Mouse (Mus musculus): Measurements from ENCODE around the gene Rpl36. TPM values are rescaled to one million over a fixed set of nuclear protein-coding genes. Genes with fewer than 3 reads are reported as not detected.

Gene Rpl36
- total RNA-seq (2017) = 1,204 to 1,236 TPM (median 1,232 TPM) in 3 replicates

DNA sequence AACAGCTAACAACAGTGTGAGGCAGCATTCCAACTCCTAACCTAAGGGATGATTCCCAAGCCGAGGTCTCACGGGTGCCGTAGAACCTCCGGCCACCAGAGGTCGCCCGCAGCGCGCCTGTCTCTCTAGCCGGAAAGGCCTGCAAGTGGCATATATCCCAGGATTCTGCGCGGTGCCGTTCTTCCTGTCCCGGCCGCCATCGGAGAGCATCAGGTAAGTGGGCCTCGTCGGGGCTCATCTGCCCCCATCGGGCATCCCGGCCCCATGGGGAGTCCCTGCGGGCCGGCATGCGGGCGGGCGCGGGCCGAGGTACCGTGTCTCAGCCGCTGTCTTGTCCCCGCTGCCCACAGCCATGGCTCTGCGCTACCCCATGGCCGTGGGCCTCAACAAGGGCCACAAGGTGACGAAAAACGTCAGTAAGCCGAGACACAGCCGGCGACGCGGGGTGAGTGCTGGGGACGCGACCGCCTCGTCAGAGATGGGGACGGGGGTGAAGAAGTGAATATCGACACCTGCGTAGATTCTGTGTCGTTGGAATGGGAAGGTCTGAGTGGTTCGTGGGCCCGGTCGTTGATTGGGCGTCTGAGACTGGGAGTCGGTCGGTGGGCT, at the start of gene Rpl36:
Gene Rpl36, plus strand, starts transcription at position 181 of the 609 bp plus-strand sequence.
- peak; percentile 75 for ATAC-seq (replicated peaks; ENCODE audit: insufficient number of reproducible peaks, low FRiP score, low TSS enrichment, poor library complexity, severe bottlenecking)

DNA sequence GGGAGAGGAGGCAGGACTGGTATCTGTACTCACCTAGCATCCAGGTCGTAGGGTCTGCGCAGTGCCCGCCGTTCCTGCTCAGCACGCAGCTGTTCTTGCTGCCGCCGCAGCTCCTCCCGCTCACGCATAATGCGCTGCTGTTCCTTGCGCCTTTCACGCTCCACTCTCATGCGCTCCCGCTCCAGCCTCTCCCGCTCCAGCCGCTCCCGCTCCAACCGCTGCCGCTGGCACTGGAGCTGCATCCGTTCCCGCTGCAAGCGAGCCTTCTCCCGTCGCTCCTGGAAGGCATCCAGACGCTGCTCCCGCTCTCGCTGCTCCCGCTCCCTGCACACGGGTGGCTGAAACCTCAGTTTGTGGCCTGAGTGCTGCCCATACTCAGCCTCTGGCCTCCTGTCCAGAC, 46.9 kb upstream of the Rpl36 start:
- ATAC-seq (replicated peaks; ENCODE audit: insufficient number of reproducible peaks, low FRiP score, low TSS enrichment, poor library complexity, severe bottlenecking) = no peak

DNA sequence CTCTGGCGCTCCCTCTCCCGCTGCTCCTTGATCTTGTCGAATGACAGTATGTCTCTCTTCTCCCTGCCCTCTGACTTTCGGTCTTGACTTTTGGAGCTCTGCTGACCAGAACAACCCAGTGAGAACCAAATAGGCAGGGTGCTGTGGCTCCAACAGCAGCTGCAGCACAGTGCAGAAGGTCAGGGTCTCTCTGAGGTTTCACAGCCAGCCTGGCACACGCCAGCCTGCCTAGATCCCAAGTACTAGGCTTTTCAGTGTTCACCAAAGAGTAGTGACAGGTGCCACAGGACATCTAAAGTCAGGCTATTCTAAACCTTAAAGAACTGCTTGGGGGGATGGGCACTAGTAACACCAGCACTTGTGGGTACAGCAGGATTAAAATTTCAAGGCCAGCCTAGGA, 46.3 kb upstream of the Rpl36 start:
- ATAC-seq (replicated peaks; ENCODE audit: insufficient number of reproducible peaks, low FRiP score, low TSS enrichment, poor library complexity, severe bottlenecking) = no peak

DNA sequence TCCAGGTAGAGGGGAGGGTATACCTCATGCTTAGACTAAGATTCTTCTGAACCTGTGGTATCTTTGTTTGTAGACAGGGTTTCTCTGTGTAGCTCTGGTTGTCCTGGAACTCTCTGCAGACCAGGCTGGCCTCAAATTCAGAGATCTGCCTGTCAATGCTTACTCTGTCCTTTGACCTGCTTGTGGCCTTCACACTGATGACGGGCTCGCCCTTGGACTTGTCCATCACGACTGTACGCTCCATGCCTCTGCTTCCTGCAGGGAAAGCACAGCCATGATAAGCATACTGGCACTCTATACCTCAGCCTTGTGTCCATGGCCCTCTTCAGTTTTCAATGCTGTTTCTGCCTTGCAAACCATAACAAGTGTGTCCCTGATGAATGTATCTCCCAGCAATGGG, 45.8 kb upstream of the Rpl36 start:
- ATAC-seq (replicated peaks; ENCODE audit: insufficient number of reproducible peaks, low FRiP score, low TSS enrichment, poor library complexity, severe bottlenecking) = no peak

DNA sequence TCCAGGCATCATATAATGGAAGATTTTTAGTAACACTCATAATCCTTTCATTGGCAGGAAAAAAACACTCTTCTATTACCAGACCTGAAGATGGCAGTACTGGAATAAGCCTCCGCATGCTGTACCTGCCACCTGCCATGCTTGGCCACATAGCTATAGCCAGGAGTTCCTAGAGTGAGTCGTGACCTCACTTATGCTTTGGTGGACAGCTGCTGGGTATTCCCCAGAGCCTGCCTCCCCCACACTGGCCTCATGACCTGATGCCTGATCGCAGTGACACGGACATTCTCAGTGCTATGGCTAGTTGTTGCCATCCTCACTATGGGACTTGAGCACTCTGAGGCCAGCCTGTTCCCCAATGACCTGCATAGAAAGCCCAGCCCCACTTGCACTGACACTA, 42.9 kb upstream of the Rpl36 start:
- ATAC-seq (replicated peaks; ENCODE audit: insufficient number of reproducible peaks, low FRiP score, low TSS enrichment, poor library complexity, severe bottlenecking) = no peak

DNA sequence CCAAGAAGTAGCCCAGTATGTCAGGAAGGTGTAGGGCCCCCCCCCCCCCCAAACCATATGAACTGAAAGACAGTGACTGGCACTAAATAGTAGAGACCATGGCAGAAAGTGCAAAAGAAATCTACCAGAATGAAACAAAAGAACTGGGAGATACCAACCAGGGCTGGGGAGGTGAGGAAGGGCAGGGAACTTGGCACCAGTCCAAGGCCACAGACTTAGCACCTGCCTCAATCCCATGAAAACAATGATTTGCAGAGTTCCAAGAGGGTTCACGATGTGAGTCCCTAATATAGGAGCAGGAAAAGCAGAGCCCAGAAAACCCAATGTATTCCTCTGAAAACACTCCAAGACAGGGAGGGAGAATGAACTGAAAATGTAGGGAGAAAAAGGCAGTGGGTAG, 41.1 kb upstream of the Rpl36 start:
- ATAC-seq (replicated peaks; ENCODE audit: insufficient number of reproducible peaks, low FRiP score, low TSS enrichment, poor library complexity, severe bottlenecking) = no peak

DNA sequence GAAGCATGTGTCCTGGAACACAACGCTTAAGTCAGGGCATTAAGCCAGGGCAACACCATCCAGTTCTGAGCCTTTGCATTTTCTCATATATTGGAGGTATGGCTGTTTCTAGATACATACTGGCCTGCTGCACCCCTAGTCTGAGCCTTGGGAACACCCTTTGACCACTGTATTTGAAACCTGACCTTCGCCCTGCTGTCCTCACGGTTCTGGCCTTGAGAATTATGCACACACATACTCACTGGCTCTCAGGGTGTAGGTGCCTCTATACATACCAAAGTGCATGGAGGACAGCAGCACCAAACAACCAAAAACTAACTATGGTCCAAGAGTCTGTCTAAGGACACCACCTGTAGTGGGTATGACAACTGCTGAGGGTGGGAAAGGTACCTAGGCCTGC, 40.3 kb upstream of the Rpl36 start:
- no peak for ATAC-seq (replicated peaks; ENCODE audit: insufficient number of reproducible peaks, low FRiP score, low TSS enrichment, poor library complexity, severe bottlenecking)

DNA sequence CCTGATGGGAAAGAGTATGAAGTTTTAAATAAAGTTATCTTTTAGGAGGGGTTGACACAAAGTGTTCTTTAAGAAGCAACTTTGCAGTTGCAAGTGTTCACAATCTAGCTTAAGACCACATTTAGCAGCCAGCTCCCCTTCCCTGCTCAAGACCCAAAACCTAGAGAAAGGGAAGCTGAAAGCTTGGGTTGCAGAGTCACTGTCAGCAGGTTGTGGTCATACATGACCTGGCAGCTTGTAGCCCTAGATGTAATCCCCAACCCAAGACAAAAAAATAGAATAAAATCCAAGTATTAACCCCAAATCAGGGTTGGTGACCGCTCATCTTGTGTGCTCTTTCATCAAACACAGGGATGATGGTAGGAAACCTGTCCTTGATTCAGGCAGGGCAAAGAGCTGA, 30.1 kb upstream of the Rpl36 start:
- ATAC-seq (replicated peaks; ENCODE audit: insufficient number of reproducible peaks, low FRiP score, low TSS enrichment, poor library complexity, severe bottlenecking) = no peak

DNA sequence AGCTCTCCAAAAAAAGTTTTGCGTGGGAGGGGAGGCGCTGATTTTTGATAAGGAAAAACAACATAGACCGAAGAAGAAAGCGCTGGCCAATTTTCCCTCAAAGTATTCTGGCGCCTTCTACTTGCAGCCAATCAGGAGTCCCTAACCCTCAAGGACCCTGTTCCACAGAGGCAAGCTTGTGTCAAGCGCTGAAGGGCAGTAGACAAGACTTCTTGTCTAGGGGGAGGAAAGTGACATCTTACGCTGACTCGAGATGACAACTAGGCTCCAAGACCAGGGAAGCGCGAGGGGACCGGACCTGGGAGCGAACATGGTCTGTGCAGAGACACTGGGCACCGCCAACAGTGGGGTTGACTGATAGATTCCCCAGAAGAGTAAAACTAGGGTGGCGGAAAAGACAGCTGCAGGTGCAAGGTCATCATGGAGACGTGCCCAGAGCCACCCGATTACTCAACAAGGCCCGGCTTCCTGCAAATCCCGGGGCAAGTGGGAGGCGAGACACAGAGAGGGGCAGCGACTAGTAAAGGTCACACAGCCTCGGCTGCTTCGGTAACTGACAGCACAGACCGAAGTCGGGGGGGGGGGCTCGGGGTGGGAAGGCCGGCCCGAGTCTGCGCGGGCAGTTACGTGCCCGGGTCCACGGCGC, 29.5 kb upstream of the Rpl36 start:
- ATAC-seq (replicated peaks; ENCODE audit: insufficient number of reproducible peaks, low FRiP score, low TSS enrichment, poor library complexity, severe bottlenecking) = 0 out of 2 replicates have a peak, but pooled peaks have one; percentile 18

DNA sequence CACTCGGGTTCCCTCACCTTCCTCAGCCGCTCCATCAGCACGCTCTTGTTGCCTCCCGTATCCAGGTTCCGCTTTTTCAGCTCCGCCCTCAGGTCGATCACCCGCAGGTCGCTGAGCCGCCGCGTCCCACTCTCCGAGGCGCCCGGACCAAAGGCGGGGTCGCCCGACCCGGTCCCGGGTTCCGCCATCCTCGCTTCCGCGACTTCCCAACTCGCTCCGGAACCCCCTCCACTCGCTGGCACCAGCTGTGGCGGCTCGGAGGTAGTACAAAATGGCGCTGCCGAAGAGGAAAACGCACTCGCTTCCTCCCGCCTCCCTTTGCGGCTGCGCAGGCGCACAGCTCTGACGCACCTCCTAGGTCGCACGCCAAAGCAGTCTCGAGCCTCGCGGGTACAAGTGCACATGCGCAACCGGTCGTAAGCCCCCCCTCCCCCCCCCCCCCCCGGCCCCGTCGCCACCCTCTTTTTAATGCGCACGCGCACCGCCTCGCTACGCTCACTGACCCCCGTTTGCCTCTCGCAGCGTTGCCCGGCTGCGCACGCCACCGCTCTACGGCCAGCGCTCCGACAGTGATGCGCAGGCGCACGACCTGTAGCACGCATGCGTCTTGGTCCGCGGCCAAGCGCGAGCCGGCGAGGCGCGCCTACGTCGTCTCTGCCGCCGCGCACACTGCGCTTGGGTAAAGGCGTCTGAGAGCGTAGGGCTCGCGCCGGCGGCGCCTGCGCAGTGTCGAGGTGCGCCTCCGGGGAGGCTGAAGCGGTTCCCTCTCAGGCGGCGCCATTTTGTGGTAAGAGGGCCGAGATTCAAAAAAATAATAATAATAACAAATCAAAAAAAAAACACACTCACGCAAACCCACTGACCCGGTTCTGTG, 28.7 kb upstream of the Rpl36 start, which contains the start of the genes Safb2 and Safb:
Gene Safb2, minus strand, starts transcription at position 329 of the 874 bp plus-strand sequence.
Gene Safb, plus strand, starts transcription at position 569 of the 874 bp plus-strand sequence.
- ATAC-seq (replicated peaks; ENCODE audit: insufficient number of reproducible peaks, low FRiP score, low TSS enrichment, poor library complexity, severe bottlenecking) = peak; percentile 79

DNA sequence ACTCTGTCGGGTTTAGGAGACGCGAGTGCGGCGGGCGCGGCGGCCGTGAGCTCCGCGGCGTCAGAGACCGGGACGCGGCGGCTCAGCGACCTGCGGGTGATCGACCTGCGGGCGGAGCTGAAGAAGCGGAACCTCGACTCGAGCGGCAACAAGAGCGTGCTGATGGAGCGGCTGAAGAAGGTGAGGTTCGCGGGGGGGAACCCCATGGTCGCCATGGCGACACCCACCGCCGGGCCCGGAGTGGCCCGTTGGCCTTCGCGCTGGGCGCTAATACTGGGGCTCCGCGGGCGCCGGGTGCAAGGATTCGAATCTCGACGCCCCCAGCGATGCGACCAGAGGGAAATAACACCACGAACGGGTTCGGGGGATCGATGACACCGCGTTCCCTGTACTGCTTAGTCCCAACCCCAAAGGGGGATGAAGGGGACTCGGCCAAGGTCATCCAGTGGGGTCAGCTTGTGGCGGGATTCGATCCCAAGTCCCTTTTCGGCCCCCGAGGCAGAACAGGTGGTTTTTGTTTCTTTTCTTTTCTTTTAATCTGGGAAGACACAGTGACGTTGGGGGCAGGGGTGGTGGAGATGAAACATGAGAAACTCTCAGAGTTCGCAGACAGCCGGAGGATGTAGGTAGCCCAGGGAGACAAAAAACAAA, 27.9 kb upstream of the Rpl36 start:
- ATAC-seq (replicated peaks; ENCODE audit: insufficient number of reproducible peaks, low FRiP score, low TSS enrichment, poor library complexity, severe bottlenecking) = peak; percentile 20

DNA sequence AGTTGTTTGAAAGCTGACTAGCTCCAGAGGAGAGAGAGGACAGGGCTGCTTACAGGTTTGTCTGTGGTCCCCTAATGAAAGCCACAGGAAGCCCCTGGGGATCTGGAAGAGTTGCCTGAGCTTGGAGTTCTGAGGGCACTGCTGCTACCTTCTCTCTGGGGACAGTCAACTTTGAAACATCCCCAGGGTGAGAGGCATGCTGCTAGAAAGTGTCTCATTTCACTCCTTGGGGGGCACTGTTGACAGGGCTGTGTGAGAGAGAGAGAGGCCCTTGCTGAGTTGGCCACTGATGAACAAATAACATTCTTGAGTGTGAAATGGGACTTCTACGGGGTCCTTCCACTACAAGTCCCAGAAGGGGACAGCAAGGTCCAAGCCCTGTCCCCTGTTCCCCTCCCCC, 25.4 kb upstream of the Rpl36 start:
- ATAC-seq (replicated peaks; ENCODE audit: insufficient number of reproducible peaks, low FRiP score, low TSS enrichment, poor library complexity, severe bottlenecking) = no peak

DNA sequence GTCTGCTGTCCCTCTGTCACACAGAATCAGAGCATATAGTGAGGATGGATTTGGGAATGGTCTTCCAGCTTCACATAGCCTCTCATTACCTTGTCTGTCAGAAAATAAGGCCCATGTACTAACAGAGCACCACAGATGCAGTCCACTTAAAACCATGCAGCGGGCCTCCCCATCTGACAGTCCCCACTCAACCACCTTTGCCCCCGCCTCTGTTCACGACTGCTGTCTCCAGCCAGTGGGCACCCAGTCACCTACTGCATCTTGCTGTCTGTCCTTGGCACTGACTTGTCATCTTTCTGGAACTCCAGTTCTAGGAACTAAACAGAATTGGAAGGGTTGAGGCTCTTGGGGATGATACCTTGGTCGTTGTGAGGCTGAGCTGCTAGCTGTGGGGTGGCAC, 24.3 kb upstream of the Rpl36 start:
- ATAC-seq (replicated peaks; ENCODE audit: insufficient number of reproducible peaks, low FRiP score, low TSS enrichment, poor library complexity, severe bottlenecking) = no peak

DNA sequence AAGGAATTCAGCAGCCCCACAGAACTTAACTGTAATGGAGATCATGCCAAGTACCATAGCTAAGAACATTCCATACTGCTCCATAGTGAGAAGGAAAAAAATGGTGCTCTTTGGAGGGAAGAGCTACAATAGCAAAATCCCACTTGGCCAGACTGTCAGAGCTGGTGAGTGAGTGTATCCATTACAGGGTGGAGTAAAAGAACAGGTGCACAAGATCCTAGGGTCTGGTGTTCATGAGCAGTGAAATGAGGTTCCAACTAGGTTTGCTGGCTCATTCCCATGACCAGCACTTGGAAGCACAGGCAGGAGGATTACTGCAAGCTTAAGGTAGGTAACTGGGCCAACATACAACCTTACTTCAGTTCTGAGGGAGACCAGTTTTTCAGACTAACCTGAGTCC, 20.7 kb upstream of the Rpl36 start:
- ATAC-seq (replicated peaks; ENCODE audit: insufficient number of reproducible peaks, low FRiP score, low TSS enrichment, poor library complexity, severe bottlenecking) = no peak

DNA sequence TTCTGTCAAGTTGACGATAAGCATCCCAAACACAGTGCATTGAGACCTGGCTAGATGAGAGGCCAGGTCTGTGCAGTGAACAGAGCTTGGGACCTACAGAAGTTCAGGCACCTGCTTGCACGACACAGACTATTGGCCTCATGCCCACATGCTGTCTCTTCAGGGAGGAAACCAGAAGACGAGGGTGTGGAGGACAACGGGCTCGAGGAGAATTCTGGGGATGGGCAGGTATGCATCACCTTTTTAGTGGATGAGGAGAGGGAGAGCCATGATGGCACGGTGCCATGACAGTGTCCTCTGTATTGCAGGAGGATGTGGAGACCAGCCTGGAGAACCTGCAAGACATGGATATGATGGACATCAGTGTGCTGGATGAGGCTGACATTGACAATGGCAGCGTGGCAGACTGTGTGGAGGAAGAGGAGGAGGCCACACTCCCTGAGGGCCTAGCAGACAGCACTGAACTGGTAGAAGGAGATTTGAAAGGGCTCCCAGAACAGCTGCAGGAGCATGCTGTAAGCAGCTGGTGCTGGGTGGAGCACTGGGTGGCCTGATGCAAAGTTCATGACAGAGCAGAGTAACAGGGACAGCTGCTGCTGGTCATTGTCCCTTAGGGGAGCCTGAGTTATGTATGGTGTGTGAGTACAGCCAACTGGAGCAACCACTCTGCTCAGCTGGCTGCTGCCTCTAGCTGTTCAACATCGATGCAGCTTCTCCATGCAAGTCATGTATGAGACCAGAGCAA, 19.5 kb upstream of the Rpl36 start:
- ATAC-seq (replicated peaks; ENCODE audit: insufficient number of reproducible peaks, low FRiP score, low TSS enrichment, poor library complexity, severe bottlenecking) = no peak

DNA sequence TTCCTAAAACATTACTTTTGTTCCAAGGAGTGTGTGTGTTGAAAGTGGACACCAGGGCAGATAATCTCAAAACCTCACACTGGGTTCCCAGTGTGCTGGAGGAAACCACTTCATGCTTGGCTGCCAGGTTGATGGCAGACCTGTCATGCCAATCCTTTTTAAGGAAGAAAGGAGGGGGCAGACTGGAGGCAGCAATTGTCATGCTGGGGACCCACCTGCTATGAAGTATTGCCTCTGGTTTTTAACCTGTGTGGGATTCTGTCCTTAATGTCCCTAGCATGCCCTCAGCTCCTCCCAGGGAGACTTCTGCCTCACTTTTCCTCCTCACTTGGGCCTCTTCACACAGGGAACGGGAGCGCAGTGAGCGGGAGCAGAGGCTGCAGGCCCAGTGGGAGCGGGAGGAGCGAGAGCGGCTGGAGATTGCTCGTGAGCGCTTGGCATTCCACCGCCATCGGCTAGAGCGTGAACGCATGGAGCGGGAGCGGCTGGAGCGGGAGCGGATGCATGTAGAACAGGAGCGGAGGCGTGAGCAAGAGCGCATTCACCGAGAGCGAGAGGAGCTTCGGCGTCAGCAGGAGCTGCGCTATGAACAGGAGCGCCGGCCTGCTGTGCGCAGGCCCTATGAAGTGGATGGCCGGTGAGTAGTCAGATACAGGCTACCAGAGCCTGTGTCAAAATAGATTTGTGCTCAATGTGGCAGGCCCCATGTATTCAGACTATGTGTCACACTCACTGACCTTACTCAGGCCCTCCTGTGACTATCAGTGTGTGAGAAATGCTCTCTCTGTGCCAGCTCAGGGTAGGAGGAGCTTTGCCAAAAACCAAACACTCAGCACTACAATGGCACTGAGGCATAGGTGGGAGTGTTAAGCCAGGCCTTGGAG, 9.8 kb upstream of the Rpl36 start:
- ATAC-seq (replicated peaks; ENCODE audit: insufficient number of reproducible peaks, low FRiP score, low TSS enrichment, poor library complexity, severe bottlenecking) = no peak

DNA sequence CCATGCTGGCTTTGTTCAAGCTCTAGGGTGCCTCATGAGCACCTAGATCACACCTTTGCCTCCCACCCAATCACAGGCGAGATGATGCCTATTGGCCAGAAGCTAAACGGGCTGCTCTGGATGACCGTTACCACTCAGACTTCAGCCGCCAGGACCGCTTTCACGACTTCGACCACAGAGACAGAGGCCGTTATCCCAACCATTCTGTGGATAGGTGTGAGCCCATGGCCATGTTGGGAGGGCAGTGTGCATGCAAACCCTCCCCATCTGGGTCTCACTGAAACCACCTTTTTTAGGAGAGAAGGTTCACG, 9.2 kb upstream of the Rpl36 start:
- ATAC-seq (replicated peaks; ENCODE audit: insufficient number of reproducible peaks, low FRiP score, low TSS enrichment, poor library complexity, severe bottlenecking) = no peak

DNA sequence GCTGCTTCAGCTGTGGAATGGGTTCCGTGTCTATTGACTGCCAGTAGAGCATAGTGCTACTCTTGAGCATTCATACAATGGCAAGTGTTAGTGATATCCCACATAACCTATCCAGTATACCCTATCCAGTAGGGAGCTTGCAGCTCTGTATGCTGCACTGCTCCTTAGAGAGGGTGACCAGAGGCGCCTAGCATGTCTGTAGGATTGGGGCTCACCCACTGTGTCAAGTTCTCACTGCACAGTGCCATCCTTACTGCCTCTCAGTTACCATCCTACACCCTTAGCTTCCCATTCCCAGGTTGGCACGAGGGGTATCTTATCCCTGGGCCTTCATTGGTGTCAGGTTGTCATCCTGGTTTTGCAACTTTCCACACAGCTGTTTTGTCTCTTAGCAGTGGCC, 8.8 kb upstream of the Rpl36 start:
- no peak for ATAC-seq (replicated peaks; ENCODE audit: insufficient number of reproducible peaks, low FRiP score, low TSS enrichment, poor library complexity, severe bottlenecking)

Data from monocyte, adult 5-6 weeks (primary cell).